8 mouse cellular contexts compared by ENCODE assay signal in the genomic region with DNA sequence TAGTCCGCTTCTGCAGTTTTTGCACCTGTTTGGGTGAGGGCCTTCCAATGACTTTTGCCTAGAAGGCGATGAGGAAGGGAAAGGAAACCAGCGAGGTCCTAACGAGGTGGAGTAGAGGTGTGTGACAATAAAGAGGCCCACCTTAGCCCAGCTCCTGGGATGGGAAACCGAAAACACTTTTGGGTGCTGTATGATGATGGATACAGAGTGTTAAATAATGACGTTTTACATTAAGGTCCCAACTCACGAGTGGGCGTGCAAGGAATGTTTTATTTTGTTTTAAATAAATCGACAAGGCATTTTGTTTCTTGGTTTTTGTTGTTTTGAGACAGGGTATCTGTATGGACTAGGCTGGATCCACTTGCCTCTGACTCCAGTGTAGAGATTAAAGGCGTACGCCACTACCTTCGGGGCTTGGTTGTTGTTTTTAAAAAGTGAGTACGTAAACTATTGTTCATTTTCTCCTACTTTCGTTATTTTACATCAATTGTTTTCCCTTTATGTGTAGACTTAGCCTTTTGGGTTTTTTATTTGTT. TPM values are rescaled to one million over a fixed set of nuclear protein-coding genes. Genes with fewer than 3 reads are reported as not detected.
A peak's percentile ranks its signal among the peaks of the same experiment; 100 is the strongest.
DNase-seq lines count a peak whose midpoint lies in the region; ATAC-seq and TF ChIP-seq lines count a peak whose summit lies in the region.

No protein-coding gene starts in this region.

- H3K27ac ChIP-seq in heart, embryonic 10.5 days, result peak overlapping the region; percentile 91
- H3K27ac ChIP-seq in ES-Bruce4 (ENCODE audit: insufficient read depth, low read length), result no peak overlapping the region
- peak overlapping the region; percentile 96 for H3K27ac ChIP-seq in forebrain, embryonic 16.5 days (ENCODE audit: low read length)
- peak overlapping the region; percentile 88 for H3K27ac ChIP-seq in macrophage

- H3K79me2 ChIP-seq in macrophage (ENCODE audit: inconsistent target), result peaks cover 9% of the 10 kb centered on the region; the same call in 1 of the 2 replicates

- no peak for TF ChIP-seq EP300 in ES-Bruce4 (IDR thresholded peaks at IDR 0.05; ENCODE audit: insufficient read depth, low read depth, low read length)

- intact Hi-C loops in heart, postnatal 36 days (cut with DNase I), result no loop called here
- intact Hi-C loops in gastrocnemius, postnatal 14 days (cut with DNase I; ENCODE audit: low total_unique reads), result no loop called here

- H3K4me2 ChIP-seq in forebrain, embryonic 16.5 days (ENCODE audit: low read length), result peak overlapping the region; percentile 87

- no peak for TF ChIP-seq POLR2A in ES-Bruce4 (IDR thresholded peaks at IDR 0.05; ENCODE audit: insufficient read depth, low read length)

- no peaks in the 10 kb centered on the region for H3K27me3 ChIP-seq in heart, embryonic 10.5 days (ENCODE audit: insufficient read depth, poor library complexity, severe bottlenecking)
- H3K27me3 ChIP-seq in ES-Bruce4 (ENCODE audit: control insufficient read depth, insufficient read depth, low read length, poor library complexity, severe bottlenecking), result no peaks in the 10 kb centered on the region
- no peaks in the 10 kb centered on the region for H3K27me3 ChIP-seq in forebrain, embryonic 16.5 days (replicated peaks; ENCODE audit: control insufficient read depth, insufficient read depth, low read length)

- H3K9ac ChIP-seq in ES-Bruce4 (ENCODE audit: low read depth, poor library complexity, severe bottlenecking), result no peak overlapping the region
- peak overlapping the region; percentile 79 for H3K9ac ChIP-seq in forebrain, embryonic 16.5 days (replicated peaks; ENCODE audit: low read depth, low read length)

- peaks cover 10% of the 10 kb centered on the region for H3K4me1 ChIP-seq in heart, embryonic 10.5 days
- peaks cover 1% of the 10 kb centered on the region for H3K4me1 ChIP-seq in ES-Bruce4 (ENCODE audit: control insufficient read depth, insufficient read depth, low read length)
- peaks cover 9% of the 10 kb centered on the region for H3K4me1 ChIP-seq in forebrain, embryonic 16.5 days (replicated peaks; ENCODE audit: control insufficient read depth, insufficient read depth, low read length)

- 0 out of 2 replicates have a peak, but pooled peaks cover under 1% of the 10 kb centered on the region for H3K36me3 ChIP-seq in heart, embryonic 10.5 days
- H3K36me3 ChIP-seq in ES-Bruce4 (ENCODE audit: control insufficient read depth, insufficient read depth, low read length, poor library complexity, severe bottlenecking) (no peaks in the 10 kb centered on the region), macrophage (ENCODE audit: inconsistent target) (no peaks in the 10 kb centered on the region)
- H3K36me3 ChIP-seq in forebrain, embryonic 16.5 days (ENCODE audit: control insufficient read depth, insufficient read depth), result no peaks in the 10 kb centered on the region

- no peaks in the 10 kb centered on the region for H3K9me3 ChIP-seq in heart, embryonic 10.5 days
- no peaks in the 10 kb centered on the region for H3K9me3 ChIP-seq in ES-Bruce4 (replicated peaks; ENCODE audit: control insufficient read depth, insufficient read depth, low read length, poor library complexity, severe bottlenecking)
- no peaks in the 10 kb centered on the region for H3K9me3 ChIP-seq in forebrain, embryonic 16.5 days (ENCODE audit: control insufficient read depth, low read length)

- TF ChIP-seq CTCF in ES-Bruce4 (IDR thresholded peaks at IDR 0.05; ENCODE audit: low read depth, low read length), result no peak

- peak; percentile 39; the same call in 1 of the 2 replicates for ATAC-seq in forebrain, embryonic 16.5 days

- no peak for DNase-seq in heart, embryonic 10.5 days (ENCODE audit: low spot score)
- DNase-seq in heart, postnatal 36 days, result no peak
- no peak for DNase-seq in left cerebral cortex, adult 9 months (ENCODE audit: low spot score in 2 of 2)
- no peak for DNase-seq in gastrocnemius, postnatal 14 days
- no peak for DNase-seq in B cell, adult 2 months

- 50% methylated on average over 14 of the region's 14 CpGs for WGBS in heart, embryonic 10.5 days
- 43% methylated on average over 14 of the region's 14 CpGs for WGBS in forebrain, embryonic 16.5 days
- 38% methylated on average over 14 of the region's 14 CpGs for WGBS in macrophage (ENCODE audit: missing documents)

- peak overlapping the region; percentile 68 for H3K4me3 ChIP-seq in heart, embryonic 10.5 days
- peak overlapping the region; percentile 46 for H3K4me3 ChIP-seq in ES-Bruce4 (ENCODE audit: low read depth, low read length)
- H3K4me3 ChIP-seq in forebrain, embryonic 16.5 days (replicated peaks; ENCODE audit: low read length), result peak overlapping the region; percentile 70
- peak overlapping the region; percentile 82 for H3K4me3 ChIP-seq in macrophage (ENCODE audit: inconsistent target)

RNA-seq across cellular contexts. Expression of a gene that starts 0.3 kb away (rescaled TPM):
- polyA plus RNA-seq in heart, embryonic 10.5 days (2016; fragmentation: Nextera tagmentation; extraction: Ambion mirVana), result 74.8 and 81.9 TPM in 2 replicates
- 10 to 100 TPM; 17.3 to 17.8 TPM for total RNA-seq in heart, postnatal 36 days (2021)
- polyA plus RNA-seq in ES-Bruce4 (2011; ENCODE audit: insufficient read depth, insufficient read length, low read depth, missing spikeins) (41.1 and 41.4 TPM in 2 replicates), macrophage (2018) (19.9 to 24.5 TPM (median 20.4 TPM) in 3 replicates)
- 80.4 TPM in 2 replicates for polyA plus RNA-seq in forebrain, embryonic 16.5 days (2015; fragmentation: Nextera tagmentation; extraction: Ambion mirVana)
- 10 to 100 TPM in 8 of 26 experiments, 1 to 10 TPM in 18; 1.2 to 21.5 (median 6.3) TPM for total RNA-seq in macrophage (2018; cell fraction: chromatin; rRNA removed)
- 10 to 100 TPM; 12.9 to 22.9 (median 16.9) TPM for total RNA-seq in macrophage (2018; cell fraction: cytosol; rRNA removed)
- total RNA-seq in macrophage (2018; cell fraction: nucleus; rRNA removed), result 10 to 100 TPM in 4 of 26 experiments, 1 to 10 TPM in 22; 2.8 to 17.1 (median 7.0) TPM
- total RNA-seq in gastrocnemius, postnatal 14 days (2021), result 1 to 10 TPM; 5.8 to 7.4 TPM

RNA-seq across cellular contexts. Expression of a gene that starts 23.8 kb away (rescaled TPM):
- polyA plus RNA-seq in heart, embryonic 10.5 days (2016; fragmentation: Nextera tagmentation; extraction: Ambion mirVana), result 96.1 and 97.8 TPM in 2 replicates
- 10 to 100 TPM; 91.2 to 100.0 TPM for total RNA-seq in heart, postnatal 36 days (2021)
- polyA plus RNA-seq in ES-Bruce4 (2011; ENCODE audit: insufficient read depth, insufficient read length, low read depth, missing spikeins) (96.9 and 100 TPM in 2 replicates), macrophage (2018) (71.0 to 178 TPM (median 77.8 TPM) in 3 replicates)
- polyA plus RNA-seq in forebrain, embryonic 16.5 days (2015; fragmentation: Nextera tagmentation; extraction: Ambion mirVana), result 52.6 and 56.4 TPM in 2 replicates
- 10 to 100 TPM; 26.6 to 66.1 (median 49.2) TPM for total RNA-seq in macrophage (2018; cell fraction: chromatin; rRNA removed)
- 100 to 1,000 TPM in 2 of 26 experiments, 10 to 100 TPM in 24; 71.1 to 105 (median 84.6) TPM for total RNA-seq in macrophage (2018; cell fraction: cytosol; rRNA removed)
- 10 to 100 TPM; 38.1 to 90.6 (median 64.9) TPM for total RNA-seq in macrophage (2018; cell fraction: nucleus; rRNA removed)
- total RNA-seq in gastrocnemius, postnatal 14 days (2021), result 100 to 1,000 TPM; 167 to 168 TPM

RNA-seq across cellular contexts. Expression of a gene that starts 23.9 kb away (rescaled TPM):
- polyA plus RNA-seq in heart, embryonic 10.5 days (2016; fragmentation: Nextera tagmentation; extraction: Ambion mirVana), result 14.1 and 15.3 TPM in 2 replicates
- total RNA-seq in heart, postnatal 36 days (2021), result 1 to 10 TPM; 6.5 to 6.6 TPM
- polyA plus RNA-seq in ES-Bruce4 (2011; ENCODE audit: insufficient read depth, insufficient read length, low read depth, missing spikeins) (10.8 and 11.8 TPM in 2 replicates), macrophage (2018) (8.9 to 11.6 TPM (median 10.0 TPM) in 3 replicates)
- polyA plus RNA-seq in forebrain, embryonic 16.5 days (2015; fragmentation: Nextera tagmentation; extraction: Ambion mirVana), result 3.9 and 4.2 TPM in 2 replicates
- 10 to 100 TPM in 12 of 26 experiments, 1 to 10 TPM in 14; 1.4 to 28.7 (median 9.6) TPM for total RNA-seq in macrophage (2018; cell fraction: chromatin; rRNA removed)
- total RNA-seq in macrophage (2018; cell fraction: cytosol; rRNA removed), result 10 to 100 TPM in 14 of 26 experiments, 1 to 10 TPM in 12; 5.7 to 15.0 (median 10.2) TPM
- total RNA-seq in macrophage (2018; cell fraction: nucleus; rRNA removed), result 10 to 100 TPM in 13 of 26 experiments, 1 to 10 TPM in 13; 3.0 to 24.6 (median 10.8) TPM
- total RNA-seq in gastrocnemius, postnatal 14 days (2021), result 10 to 100 TPM; 17.0 to 20.0 TPM

RNA-seq across cellular contexts. Expression of a gene that starts 34.7 kb away (rescaled TPM):
- polyA plus RNA-seq in heart, embryonic 10.5 days (2016; fragmentation: Nextera tagmentation; extraction: Ambion mirVana), result 64.2 and 73.9 TPM in 2 replicates
- total RNA-seq in heart, postnatal 36 days (2021), result 10 to 100 TPM; 85.5 to 91.0 TPM
- polyA plus RNA-seq in ES-Bruce4 (2011; ENCODE audit: insufficient read depth, insufficient read length, low read depth, missing spikeins), result 34.7 and 36.6 TPM in 2 replicates
- 41.1 and 53.4 TPM in 2 replicates for polyA plus RNA-seq in forebrain, embryonic 16.5 days (2015; fragmentation: Nextera tagmentation; extraction: Ambion mirVana)
- total RNA-seq in macrophage (2018; cell fraction: chromatin; rRNA removed), result 100 to 1,000 TPM in 8 of 26 experiments, 10 to 100 TPM in 18; 20.0 to 119 (median 69.3) TPM
- 10 to 100 TPM; 14.5 to 35.7 (median 22.1) TPM for total RNA-seq in macrophage (2018; cell fraction: cytosol; rRNA removed)
- total RNA-seq in macrophage (2018; cell fraction: nucleus; rRNA removed), result 10 to 100 TPM; 14.2 to 79.0 (median 48.1) TPM
- 18.9 to 27.3 TPM (median 22.8 TPM) in 3 replicates for polyA plus RNA-seq in macrophage (2018)
- 10 to 100 TPM; 34.7 to 40.1 TPM for total RNA-seq in gastrocnemius, postnatal 14 days (2021)

RNA-seq across cellular contexts. Expression of a gene that starts 57.1 kb away (rescaled TPM):
- polyA plus RNA-seq in heart, embryonic 10.5 days (2016; fragmentation: Nextera tagmentation; extraction: Ambion mirVana), result 16.0 and 18.4 TPM in 2 replicates
- total RNA-seq in heart, postnatal 36 days (2021), result 10 to 100 TPM; 26.8 to 39.1 TPM
- polyA plus RNA-seq in ES-Bruce4 (2011; ENCODE audit: insufficient read depth, insufficient read length, low read depth, missing spikeins) (8.0 and 9.5 TPM in 2 replicates), macrophage (2018) (15.5 to 19.7 TPM (median 16.0 TPM) in 3 replicates)
- polyA plus RNA-seq in forebrain, embryonic 16.5 days (2015; fragmentation: Nextera tagmentation; extraction: Ambion mirVana), result 13.0 and 13.6 TPM in 2 replicates
- 10 to 100 TPM in 22 of 26 experiments, 1 to 10 TPM in 4; 3.8 to 56.8 (median 20.0) TPM for total RNA-seq in macrophage (2018; cell fraction: chromatin; rRNA removed)
- 10 to 100 TPM; 11.2 to 20.6 (median 15.4) TPM for total RNA-seq in macrophage (2018; cell fraction: cytosol; rRNA removed)
- 10 to 100 TPM in 21 of 26 experiments, 1 to 10 TPM in 5; 6.4 to 36.2 (median 15.8) TPM for total RNA-seq in macrophage (2018; cell fraction: nucleus; rRNA removed)
- total RNA-seq in gastrocnemius, postnatal 14 days (2021), result 1 to 10 TPM; 5.8 to 7.3 TPM
